Mouse (Mus musculus): Measurements from ENCODE around the gene Gp1ba. TPM values are rescaled to one million over a fixed set of nuclear protein-coding genes. Genes with fewer than 3 reads are reported as not detected.

The Gp1ba gene
- 0.04 TPM in 2 replicates for polyA plus RNA-seq (2012; rRNA removed)

GRCm38 (mm10) chr11:70638714-70639278, at the start of gene Gp1ba:
TSS of gene Gp1ba (plus strand) at chr11:70639122.
- H3K27me3 ChIP-seq (ENCODE audit: control insufficient read depth, insufficient read depth, low read length), result no peaks in the 10 kb centered on the region
- no peak within 1 kb of the TSS for H3K27ac ChIP-seq (ENCODE audit: control insufficient read depth, insufficient read depth, low read length)
- no peaks in the 10 kb centered on the region for H3K4me1 ChIP-seq (replicated peaks; ENCODE audit: control insufficient read depth, insufficient read depth, low read length)
- H3K36me3 ChIP-seq (ENCODE audit: control insufficient read depth, insufficient read depth, low read length), result no peaks in the 10 kb centered on the region
- 10% methylated on average over 5 of the region's 5 CpGs for WGBS
- no peak for DNase-seq
- no peak within 1 kb of the TSS for H3K4me3 ChIP-seq (ENCODE audit: control insufficient read depth, insufficient read depth, low read length)
- TF ChIP-seq CTCF (IDR thresholded peaks at IDR 0.05; ENCODE audit: borderline replicate concordance, control insufficient read depth, extremely low read depth, insufficient read depth, low read length, poor library complexity) (no peak), POLR2A (IDR thresholded peaks at IDR 0.05; ENCODE audit: control insufficient read depth, extremely low read depth, insufficient read depth, low read length, poor library complexity) (no peak)

GRCm38 (mm10) chr11:70591733-70592132, 47.2 kb upstream of the Gp1ba start:
- no peak for DNase-seq
- TF ChIP-seq CTCF (IDR thresholded peaks at IDR 0.05; ENCODE audit: borderline replicate concordance, control insufficient read depth, extremely low read depth, insufficient read depth, low read length, poor library complexity) (no peak), POLR2A (IDR thresholded peaks at IDR 0.05; ENCODE audit: control insufficient read depth, extremely low read depth, insufficient read depth, low read length, poor library complexity) (no peak)
- Histone ChIP-seq H3K36me3 (ENCODE audit: control insufficient read depth, insufficient read depth, low read length) (no peaks in the 10 kb centered on the region), H3K4me1 (replicated peaks; ENCODE audit: control insufficient read depth, insufficient read depth, low read length) (peaks cover 4% of the 10 kb centered on the region; the same call in 1 of the 2 replicates), H3K27ac (ENCODE audit: control insufficient read depth, insufficient read depth, low read length) (no peak overlapping the region), H3K27me3 (ENCODE audit: control insufficient read depth, insufficient read depth, low read length) (no peaks in the 10 kb centered on the region), H3K4me3 (ENCODE audit: control insufficient read depth, insufficient read depth, low read length) (no peak overlapping the region)
- WGBS, result 53% methylated on average over 1 of the region's 1 CpGs

GRCm38 (mm10) chr11:70594253-70594989, 44.5 kb upstream of the Gp1ba start:
- Histone ChIP-seq H3K36me3 (ENCODE audit: control insufficient read depth, insufficient read depth, low read length) (no peaks in the 10 kb centered on the region; the same call in 1 of the 2 replicates), H3K27me3 (ENCODE audit: control insufficient read depth, insufficient read depth, low read length) (no peaks in the 10 kb centered on the region), H3K4me3 (ENCODE audit: control insufficient read depth, insufficient read depth, low read length) (no peak overlapping the region), H3K4me1 (replicated peaks; ENCODE audit: control insufficient read depth, insufficient read depth, low read length) (peaks cover 13% of the 10 kb centered on the region), H3K27ac (ENCODE audit: control insufficient read depth, insufficient read depth, low read length) (peak overlapping the region; percentile 38; the same call in 1 of the 2 replicates)
- 84% methylated on average over 15 of the region's 15 CpGs for WGBS
- no peak for DNase-seq
- TF ChIP-seq CTCF (IDR thresholded peaks at IDR 0.05; ENCODE audit: borderline replicate concordance, control insufficient read depth, extremely low read depth, insufficient read depth, low read length, poor library complexity), result no peak
- TF ChIP-seq POLR2A (IDR thresholded peaks at IDR 0.05; ENCODE audit: control insufficient read depth, extremely low read depth, insufficient read depth, low read length, poor library complexity), result no peak

- 68% methylated on average over 2 of the region's 2 CpGs for WGBS
- H3K4me3 ChIP-seq (ENCODE audit: control insufficient read depth, insufficient read depth, low read length), result no peak overlapping the region
Observed at GRCm38 (mm10) chr11:70595638-70596037, 43.3 kb upstream of the Gp1ba start.

GRCm38 (mm10) chr11:70596094-70596493, 42.8 kb upstream of the Gp1ba start:
- H3K27ac ChIP-seq (ENCODE audit: control insufficient read depth, insufficient read depth, low read length), result peak overlapping the region; percentile 27; the same call in 1 of the 2 replicates
- 77% methylated on average over 4 of the region's 4 CpGs for WGBS
- TF ChIP-seq POLR2A (IDR thresholded peaks at IDR 0.05; ENCODE audit: control insufficient read depth, extremely low read depth, insufficient read depth, low read length, poor library complexity) (no peak), CTCF (IDR thresholded peaks at IDR 0.05; ENCODE audit: borderline replicate concordance, control insufficient read depth, extremely low read depth, insufficient read depth, low read length, poor library complexity) (no peak)
- no peak for DNase-seq
- H3K36me3 ChIP-seq (ENCODE audit: control insufficient read depth, insufficient read depth, low read length), result no peaks in the 10 kb centered on the region; the same call in 1 of the 2 replicates
- H3K4me1 ChIP-seq (replicated peaks; ENCODE audit: control insufficient read depth, insufficient read depth, low read length), result peaks cover 13% of the 10 kb centered on the region
- no peaks in the 10 kb centered on the region for H3K27me3 ChIP-seq (ENCODE audit: control insufficient read depth, insufficient read depth, low read length)
- H3K4me3 ChIP-seq (ENCODE audit: control insufficient read depth, insufficient read depth, low read length), result no peak overlapping the region

More at GRCm38 (mm10) chr11:70595638-70596037, 43.3 kb upstream of the Gp1ba start:
- Histone ChIP-seq H3K27me3 (ENCODE audit: control insufficient read depth, insufficient read depth, low read length) (no peaks in the 10 kb centered on the region), H3K4me1 (replicated peaks; ENCODE audit: control insufficient read depth, insufficient read depth, low read length) (peaks cover 13% of the 10 kb centered on the region), H3K27ac (ENCODE audit: control insufficient read depth, insufficient read depth, low read length) (0 out of 2 replicates have a peak overlapping the region, but pooled peaks have one; percentile 25), H3K36me3 (ENCODE audit: control insufficient read depth, insufficient read depth, low read length) (no peaks in the 10 kb centered on the region; the same call in 1 of the 2 replicates)
- TF ChIP-seq CTCF (IDR thresholded peaks at IDR 0.05; ENCODE audit: borderline replicate concordance, control insufficient read depth, extremely low read depth, insufficient read depth, low read length, poor library complexity) (no peak), POLR2A (IDR thresholded peaks at IDR 0.05; ENCODE audit: control insufficient read depth, extremely low read depth, insufficient read depth, low read length, poor library complexity) (no peak)
- DNase-seq, result no peak

GRCm38 (mm10) chr11:70597301-70597700, 41.6 kb upstream of the Gp1ba start:
- WGBS, result 33% methylated on average over 6 of the region's 6 CpGs
- Histone ChIP-seq H3K4me3 (ENCODE audit: control insufficient read depth, insufficient read depth, low read length) (no peak overlapping the region), H3K4me1 (replicated peaks; ENCODE audit: control insufficient read depth, insufficient read depth, low read length) (peaks cover 13% of the 10 kb centered on the region), H3K27me3 (ENCODE audit: control insufficient read depth, insufficient read depth, low read length) (no peaks in the 10 kb centered on the region), H3K36me3 (ENCODE audit: control insufficient read depth, insufficient read depth, low read length) (no peaks in the 10 kb centered on the region; the same call in 1 of the 2 replicates), H3K27ac (ENCODE audit: control insufficient read depth, insufficient read depth, low read length) (no peak overlapping the region; the same call in 1 of the 2 replicates)
- TF ChIP-seq CTCF (IDR thresholded peaks at IDR 0.05; ENCODE audit: borderline replicate concordance, control insufficient read depth, extremely low read depth, insufficient read depth, low read length, poor library complexity) (no peak), POLR2A (IDR thresholded peaks at IDR 0.05; ENCODE audit: control insufficient read depth, extremely low read depth, insufficient read depth, low read length, poor library complexity) (no peak)
- DNase-seq, result no peak
